In the genomic region with DNA sequence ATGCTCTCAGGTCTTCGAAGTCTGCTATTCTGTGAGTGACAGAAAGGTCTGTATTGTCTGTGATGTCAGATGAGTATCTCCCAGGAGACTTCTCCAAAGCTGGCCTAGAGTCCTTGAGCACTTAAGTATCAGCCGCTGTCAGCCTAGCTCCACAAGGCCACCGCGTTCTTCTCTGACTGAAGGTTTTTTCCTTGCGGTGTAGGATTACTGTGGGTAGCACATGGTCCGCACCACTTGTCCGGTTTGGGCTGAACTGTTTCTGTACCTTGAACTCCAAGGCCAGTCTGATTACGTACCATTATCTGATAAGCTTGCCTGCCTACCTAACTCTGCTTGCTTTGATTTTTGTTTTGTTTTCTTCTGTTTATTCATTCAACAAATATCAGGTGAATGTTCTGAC, we compare ENCODE assay signal across 13 mouse cellular contexts. TPM values are rescaled to one million over a fixed set of nuclear protein-coding genes. Genes with fewer than 3 reads are reported as not detected.
"Had no signal": no experiment of that assay in that cellular context is flagged by ENCODE, and none has a peak within 500 bp of the region (broad histone marks: within the 10 kb centered on the region; RNA-seq: fewer than 3 reads in every experiment).

No protein-coding gene starts in this region.

- H3K4me1 ChIP-seq: kidney, embryonic 15.5 days had no signal

- H3K9me3 ChIP-seq: kidney, embryonic 15.5 days had no signal

- DNase-seq: kidney, postnatal 10 days; kidney, postnatal 36 days; layer of hippocampus, postnatal 36 days; liver, postnatal 0 days; lung, embryonic 14.5 days; midbrain, embryonic 14.5 days; thymus, adult 18-20 months; thymus, postnatal 4 days had no signal

- H3K4me2 ChIP-seq: kidney, embryonic 15.5 days; lung, embryonic 14.5 days had no signal

- ATAC-seq: liver, postnatal 0 days; lung, postnatal 0 days had no signal

- H3K27ac ChIP-seq: kidney, embryonic 15.5 days; left cerebral cortex, adult 2 months; liver, embryonic 14.5 days; macrophage had no signal

- H3K4me3 ChIP-seq: kidney, embryonic 15.5 days; left cerebral cortex, adult 2 months had no signal

- H3K27me3 ChIP-seq: kidney, embryonic 15.5 days had no signal

- H3K36me3 ChIP-seq: kidney, embryonic 15.5 days had no signal

- H3K9ac ChIP-seq: kidney, embryonic 15.5 days; liver, embryonic 14.5 days; liver, postnatal 0 days; lung, embryonic 14.5 days had no signal

RNA-seq across cellular contexts. Expression of a gene that starts 47.1 kb away (rescaled TPM):
- polyA plus RNA-seq: macrophage had no signal
